Mouse (Mus musculus): ENCODE results near the gene Kcnj2. TPM values are rescaled to one million over a fixed set of nuclear protein-coding genes. Genes with fewer than 3 reads are reported as not detected.

Kcnj2 gene
- polyA plus RNA-seq, 1 experiment from 2014 or later: 0.96 TPM

DNA sequence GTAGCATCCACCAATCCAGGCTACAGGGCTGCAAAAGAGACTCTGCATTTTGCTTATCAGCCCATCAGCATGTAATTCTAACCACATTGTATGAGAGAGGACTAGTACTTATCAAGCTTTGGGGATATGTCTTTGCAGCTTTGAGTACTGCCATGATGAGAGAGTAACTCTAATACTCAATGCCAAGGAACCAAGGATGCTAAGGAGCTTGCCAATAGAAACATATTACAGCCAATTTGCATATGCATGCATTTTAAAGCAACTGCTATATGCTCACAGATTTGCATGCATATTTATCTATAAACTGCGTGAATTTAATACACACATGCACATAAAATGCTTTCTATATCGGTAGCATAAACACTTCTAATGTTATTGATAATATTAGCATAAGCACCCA is 34.2 kb downstream of the Kcnj2 start:
- no peak overlapping the region for H3K4me2 ChIP-seq
- H3K4me1 ChIP-seq: no peaks in the 10 kb centered on the region
- WGBS: 81% methylated on average over 2 of the region's 2 CpGs
- H3K36me3 ChIP-seq: no peaks in the 10 kb centered on the region
- H3K27me3 ChIP-seq (replicated peaks): no peaks in the 10 kb centered on the region
- no peak for ATAC-seq (ENCODE audit: insufficient read depth, low FRiP score, low read depth)
- H3K9me3 ChIP-seq: no peaks in the 10 kb centered on the region
- no peak overlapping the region for H3K4me3 ChIP-seq (replicated peaks)
- no peak overlapping the region for H3K9ac ChIP-seq
- no peak overlapping the region for H3K27ac ChIP-seq

DNA sequence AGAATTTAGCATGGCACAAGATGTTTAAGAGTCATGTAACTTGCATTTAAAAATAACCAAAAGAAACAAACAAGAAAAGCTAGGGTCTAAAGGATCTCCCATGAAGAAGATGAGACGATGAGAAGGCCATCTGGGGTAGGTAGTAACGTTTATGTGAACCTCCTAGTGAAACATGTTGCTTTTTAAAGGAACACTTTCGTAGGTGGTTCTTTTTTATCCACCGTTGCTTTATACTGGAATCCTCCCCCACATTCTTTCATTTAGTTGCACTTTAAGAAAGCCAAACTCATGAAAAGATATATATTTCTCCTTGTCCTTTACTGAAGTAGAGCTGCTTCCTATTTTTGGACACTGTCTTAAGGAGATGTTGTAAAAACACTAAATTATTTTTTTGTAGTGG is 34.7 kb downstream of the Kcnj2 start:
- H3K27me3 ChIP-seq (replicated peaks): no peaks in the 10 kb centered on the region
- 77% methylated on average over 4 of the region's 4 CpGs for WGBS
- no peak for ATAC-seq (ENCODE audit: insufficient read depth, low FRiP score, low read depth)
- no peak overlapping the region for H3K9ac ChIP-seq
- no peak overlapping the region for H3K4me2 ChIP-seq
- no peaks in the 10 kb centered on the region for H3K9me3 ChIP-seq
- H3K27ac ChIP-seq: no peak overlapping the region
- H3K4me3 ChIP-seq (replicated peaks): no peak overlapping the region
- no peaks in the 10 kb centered on the region for H3K4me1 ChIP-seq
- no peaks in the 10 kb centered on the region for H3K36me3 ChIP-seq

DNA sequence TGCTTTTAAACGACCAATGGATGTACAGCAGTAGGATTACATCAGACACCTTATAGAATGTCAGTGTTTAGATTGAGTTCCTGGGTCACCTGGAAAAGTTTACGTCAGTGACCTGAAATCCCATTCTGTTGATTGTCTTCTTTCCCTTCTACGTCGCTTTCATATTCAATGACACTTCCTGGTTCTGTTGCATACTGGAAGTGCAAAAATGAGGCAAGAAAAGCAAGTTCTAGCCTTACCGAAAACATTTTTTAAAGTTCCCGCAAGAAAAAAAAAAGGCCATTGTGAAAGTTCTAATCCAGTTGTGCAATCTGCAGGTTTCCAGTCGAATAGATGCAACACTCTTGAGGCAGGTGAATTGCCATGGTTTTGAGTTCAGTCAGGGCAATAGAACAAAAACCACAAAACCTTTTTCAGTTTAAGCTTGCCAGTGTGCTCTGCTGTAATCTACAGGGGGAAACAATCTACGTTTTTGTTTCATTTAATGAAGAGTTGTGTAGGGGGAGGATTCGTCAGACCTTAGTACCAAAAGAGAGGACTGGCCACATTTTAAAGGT is 35.7 kb downstream of the Kcnj2 start:
- Histone ChIP-seq H3K36me3 (no peaks in the 10 kb centered on the region), H3K9me3 (no peaks in the 10 kb centered on the region), H3K4me2 (no peak overlapping the region), H3K27ac (no peak overlapping the region), H3K4me1 (no peaks in the 10 kb centered on the region), H3K27me3 (replicated peaks) (no peaks in the 10 kb centered on the region), H3K4me3 (replicated peaks) (no peak overlapping the region), H3K9ac (no peak overlapping the region)
- 75% methylated on average over 9 of the region's 9 CpGs for WGBS
- ATAC-seq (ENCODE audit: insufficient read depth, low FRiP score, low read depth): no peak

DNA sequence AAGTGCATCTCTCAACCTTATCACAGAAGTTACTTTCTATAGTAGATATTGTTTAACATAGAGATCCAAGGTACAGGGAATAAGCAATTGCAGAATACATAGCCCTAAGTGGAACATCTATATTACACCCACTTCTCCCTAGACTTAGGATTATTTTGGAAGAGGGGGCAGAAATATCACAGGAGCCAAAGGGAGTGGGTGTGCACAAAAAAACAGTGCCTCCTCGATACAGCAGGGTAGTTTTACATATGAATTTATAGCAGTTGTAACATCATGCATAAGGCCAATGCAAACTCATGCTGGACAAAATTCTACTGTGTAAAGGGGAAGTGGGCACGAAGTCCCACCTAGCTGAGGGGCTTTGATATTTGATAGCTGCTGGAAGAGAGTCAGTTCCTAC is 38.5 kb downstream of the Kcnj2 start:
- Histone ChIP-seq H3K27me3 (replicated peaks) (no peaks in the 10 kb centered on the region), H3K27ac (no peak overlapping the region), H3K4me1 (no peaks in the 10 kb centered on the region), H3K4me3 (replicated peaks) (no peak overlapping the region), H3K9me3 (no peaks in the 10 kb centered on the region), H3K9ac (no peak overlapping the region), H3K4me2 (no peak overlapping the region), H3K36me3 (no peaks in the 10 kb centered on the region)
- 82% methylated on average over 2 of the region's 2 CpGs for WGBS
- no peak for ATAC-seq (ENCODE audit: insufficient read depth, low FRiP score, low read depth)

DNA sequence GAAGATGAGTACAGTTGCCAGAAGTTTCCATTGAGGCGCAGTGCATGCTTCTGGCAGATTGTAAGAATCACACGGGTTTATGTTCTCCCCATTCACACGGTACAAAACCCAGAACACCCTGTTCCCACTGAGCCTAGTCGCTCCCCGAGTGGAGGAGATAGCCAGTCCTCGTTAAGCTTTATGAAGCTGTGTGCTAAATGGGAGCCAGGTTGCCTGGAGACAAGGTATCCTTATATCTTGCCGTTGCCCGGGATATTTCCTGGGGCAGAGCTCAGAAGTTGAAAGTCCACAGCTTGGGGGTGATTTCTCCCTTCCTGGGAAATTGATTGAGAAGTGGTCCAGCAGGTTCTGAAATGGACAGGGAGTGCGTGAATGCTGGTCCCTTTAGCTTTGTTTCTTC is 42.2 kb downstream of the Kcnj2 start:
- WGBS: 64% methylated on average over 9 of the region's 9 CpGs

DNA sequence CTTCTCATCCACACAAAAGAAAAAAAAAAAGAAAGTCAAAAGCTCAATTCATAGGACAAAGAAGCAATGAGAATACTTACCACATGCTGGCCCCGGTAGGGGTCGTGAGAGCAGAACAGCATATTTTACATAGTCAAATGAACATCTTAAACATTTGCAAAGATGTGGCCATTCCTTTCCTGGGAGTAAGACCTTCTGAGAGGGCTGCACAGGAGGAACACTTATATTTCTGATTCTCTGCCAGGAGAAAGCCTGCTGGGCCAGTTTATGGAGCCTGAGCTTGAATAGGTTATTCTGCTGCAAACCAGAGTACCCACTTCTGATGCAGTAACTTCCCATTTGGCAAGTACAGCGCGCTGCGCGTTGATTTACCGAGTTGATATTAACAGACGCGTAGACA is 55.5 kb downstream of the Kcnj2 start:
- no peak overlapping the region for H3K27ac ChIP-seq

More for the DNA sequence above, 42.2 kb downstream of the Kcnj2 start:
- Histone ChIP-seq H3K4me1 (no peaks in the 10 kb centered on the region), H3K27ac (no peak overlapping the region), H3K36me3 (no peaks in the 10 kb centered on the region), H3K9me3 (no peaks in the 10 kb centered on the region), H3K9ac (no peak overlapping the region), H3K27me3 (replicated peaks) (no peaks in the 10 kb centered on the region), H3K4me3 (replicated peaks) (no peak overlapping the region), H3K4me2 (no peak overlapping the region)
- peak; percentile 58; the same call in 1 of the 2 replicates for ATAC-seq (ENCODE audit: insufficient read depth, low FRiP score, low read depth)

DNA sequence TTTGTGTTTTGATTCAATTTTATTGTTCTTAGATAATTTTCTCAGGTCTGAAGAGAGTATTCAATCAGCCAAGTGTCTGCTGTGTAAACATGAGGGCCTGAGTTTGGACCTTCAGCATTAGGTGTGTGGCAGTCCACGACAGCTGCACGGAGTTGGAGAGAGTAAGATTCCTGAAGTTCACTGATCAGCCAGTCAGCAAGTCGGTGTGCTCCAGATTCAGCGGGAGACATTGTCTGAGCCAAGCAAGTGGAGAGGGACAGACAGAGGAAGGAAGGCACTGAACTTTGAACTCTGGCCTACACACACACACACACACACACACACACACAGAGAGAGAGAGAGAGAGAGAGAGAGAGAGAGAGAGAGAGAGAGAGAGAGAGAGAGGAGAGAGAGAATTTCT is 57.4 kb downstream of the Kcnj2 start:
- Histone ChIP-seq H3K36me3 (no peaks in the 10 kb centered on the region), H3K4me3 (replicated peaks) (no peak overlapping the region), H3K9ac (no peak overlapping the region), H3K27me3 (replicated peaks) (no peaks in the 10 kb centered on the region), H3K4me1 (no peaks in the 10 kb centered on the region), H3K4me2 (no peak overlapping the region), H3K9me3 (no peaks in the 10 kb centered on the region), H3K27ac (no peak overlapping the region)
- no peak for ATAC-seq (ENCODE audit: insufficient read depth, low FRiP score, low read depth)
- WGBS: 23% methylated on average over 4 of the region's 4 CpGs

More for the DNA sequence above, 55.5 kb downstream of the Kcnj2 start:
- no peak overlapping the region for H3K4me3 ChIP-seq (replicated peaks)
- H3K36me3 ChIP-seq: no peaks in the 10 kb centered on the region
- no peaks in the 10 kb centered on the region for H3K4me1 ChIP-seq
- H3K4me2 ChIP-seq: no peak overlapping the region
- ATAC-seq (ENCODE audit: insufficient read depth, low FRiP score, low read depth): no peak
- WGBS: 72% methylated on average over 9 of the region's 9 CpGs
- no peaks in the 10 kb centered on the region for H3K9me3 ChIP-seq
- no peak overlapping the region for H3K9ac ChIP-seq
- no peaks in the 10 kb centered on the region for H3K27me3 ChIP-seq (replicated peaks)

DNA sequence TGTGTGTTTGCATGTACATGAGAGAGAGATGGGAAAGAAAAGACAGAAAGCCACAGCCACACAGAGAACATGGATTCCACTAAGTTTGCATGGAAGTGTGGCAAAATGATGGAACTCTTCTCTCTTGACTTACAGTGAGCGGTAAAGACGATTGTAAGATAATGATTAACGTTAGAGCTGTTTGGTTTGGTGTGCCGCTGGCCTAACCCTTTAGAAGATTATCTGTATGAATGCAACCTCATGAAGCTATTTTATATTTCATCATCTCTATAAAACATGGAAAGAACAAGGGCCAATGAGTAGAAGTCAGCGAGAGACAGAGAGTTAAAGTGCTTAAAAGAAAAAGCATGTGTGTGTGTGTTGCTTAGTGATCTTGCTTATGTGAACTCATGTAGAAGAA is 60.0 kb downstream of the Kcnj2 start:
- no peaks in the 10 kb centered on the region for H3K36me3 ChIP-seq
- no peak overlapping the region for H3K4me2 ChIP-seq
- H3K27me3 ChIP-seq (replicated peaks): no peaks in the 10 kb centered on the region
- H3K27ac ChIP-seq: no peak overlapping the region
- H3K4me3 ChIP-seq (replicated peaks): no peak overlapping the region
- WGBS: 78% methylated on average over 5 of the region's 5 CpGs
- no peaks in the 10 kb centered on the region for H3K4me1 ChIP-seq
- H3K9me3 ChIP-seq: no peaks in the 10 kb centered on the region
- H3K9ac ChIP-seq: no peak overlapping the region
- ATAC-seq (ENCODE audit: insufficient read depth, low FRiP score, low read depth): no peak

Other genes with a start within 250 kb of the Kcnj2 start
- gene Kcnj16, start 98.1 kb upstream of the Kcnj2 start, polyA plus RNA-seq (2015; fragmentation: Nextera tagmentation; extraction: Ambion mirVana): 0.06 and 0.23 TPM in 2 replicates

Data from stomach, embryonic 15.5 days (tissue).